Mouse (Mus musculus): ENCODE results near the gene Tcea3. TPM values are rescaled to one million over a fixed set of nuclear protein-coding genes. Genes with fewer than 3 reads are reported as not detected.
A peak's percentile ranks its signal among the peaks of the same experiment; 100 is the strongest.

Gene Tcea3
- polyA plus RNA-seq, 1 experiment from 2014 or later: 1.7 TPM

DNA sequence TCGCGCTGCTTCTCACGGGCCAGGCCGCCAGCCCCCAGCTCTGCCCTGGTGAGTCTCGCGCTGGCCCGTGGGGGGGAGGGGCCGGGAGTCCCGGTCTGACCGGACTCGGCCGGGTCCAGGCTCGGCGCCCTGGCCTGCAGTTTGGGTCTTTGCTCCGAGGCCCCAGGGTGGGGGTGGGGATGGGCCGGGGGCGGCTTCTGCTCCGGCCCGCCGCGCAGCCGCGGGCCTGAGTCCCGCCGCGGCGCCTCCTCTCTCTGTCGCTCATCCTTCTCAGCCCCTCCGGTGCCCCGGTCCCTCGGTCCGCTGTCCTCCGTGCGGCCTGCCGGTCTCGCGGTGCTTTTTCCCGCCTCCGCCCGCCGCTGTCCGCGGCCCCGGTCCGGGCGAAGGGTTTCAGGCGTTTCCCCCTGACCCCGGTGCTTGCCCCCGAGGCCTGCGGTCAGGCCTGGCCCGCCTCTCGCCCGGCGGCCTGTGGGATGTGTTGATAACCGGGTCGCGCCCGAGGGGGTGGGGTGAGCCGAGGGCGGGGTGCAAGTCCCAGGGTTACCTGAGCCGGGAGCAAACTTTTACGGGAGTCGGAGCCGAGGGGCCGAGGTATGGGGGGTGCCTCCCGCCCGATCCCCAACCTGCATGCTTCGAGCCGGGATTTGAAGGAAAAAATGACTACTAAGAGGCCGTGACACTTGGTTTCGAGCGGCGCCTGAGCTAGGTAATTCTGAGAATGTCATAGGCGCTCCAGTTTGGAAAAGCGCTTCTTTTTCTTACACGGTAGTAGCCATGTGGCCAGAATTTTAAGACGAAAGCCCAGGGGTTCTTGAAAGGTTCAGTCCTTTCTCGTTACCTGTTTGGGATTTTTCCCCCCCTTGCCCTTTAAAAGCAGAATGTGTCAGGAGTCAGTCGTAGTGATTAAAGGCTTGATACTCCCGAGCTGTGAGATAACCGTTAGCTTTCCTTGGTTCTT lies 63.8 kb downstream of the Tcea3 start:
- peak; percentile 6; the same call in 1 of the 2 replicates for ATAC-seq (ENCODE audit: low FRiP score)

DNA sequence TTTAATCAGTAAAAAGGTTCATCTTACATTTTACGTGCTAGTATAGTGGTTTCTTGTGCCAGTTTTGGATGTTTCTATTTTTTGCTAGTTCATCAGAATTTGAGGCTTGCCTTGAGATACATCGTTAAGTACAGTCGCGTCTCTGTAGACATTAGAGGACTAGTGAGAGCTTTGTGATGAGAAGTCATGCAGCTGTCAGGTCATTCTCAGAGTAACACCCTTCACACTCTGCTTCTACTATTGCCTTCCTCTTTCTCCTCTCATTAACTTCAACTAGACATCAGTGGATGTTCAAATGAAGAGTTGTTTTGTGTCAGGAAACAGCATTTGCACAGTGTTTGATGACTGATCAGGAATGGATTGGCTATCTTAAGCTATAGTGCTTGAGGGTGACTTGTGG lies 65.1 kb downstream of the Tcea3 start:
- no peak for ATAC-seq (ENCODE audit: low FRiP score)
- Histone ChIP-seq H3K4me3 (ENCODE audit: low read depth, low read length) (peak overlapping the region; percentile 99), H3K27ac (ENCODE audit: low read depth, low read length) (no peak overlapping the region), H3K4me1 (ENCODE audit: control insufficient read depth, insufficient read depth, low read length) (peaks cover 23% of the 10 kb centered on the region), H3K27me3 (ENCODE audit: control insufficient read depth, insufficient read depth, low read length) (no peaks in the 10 kb centered on the region), H3K9ac (ENCODE audit: low read length) (peak overlapping the region; percentile 100; the same call in 1 of the 2 replicates), H3K36me3 (ENCODE audit: control insufficient read depth, insufficient read depth, low read length) (peaks cover 4% of the 10 kb centered on the region; the same call in 1 of the 2 replicates), H3K4me2 (peak overlapping the region; percentile 74), H3K9me3 (ENCODE audit: control insufficient read depth, low read length) (no peaks in the 10 kb centered on the region)
- 48% methylated on average over 4 of the region's 4 CpGs for WGBS
- DNase-seq (ENCODE audit: low spot score, missing footprints): no peak

More for the DNA sequence above, 63.8 kb downstream of the Tcea3 start:
- DNase-seq (ENCODE audit: low spot score, missing footprints): peak; percentile 96
- no peaks in the 10 kb centered on the region for H3K9me3 ChIP-seq (ENCODE audit: control insufficient read depth, low read length)
- H3K27me3 ChIP-seq (ENCODE audit: control insufficient read depth, insufficient read depth, low read length): no peaks in the 10 kb centered on the region
- H3K4me2 ChIP-seq: peak overlapping the region; percentile 74
- peaks cover 1% of the 10 kb centered on the region; the same call in 1 of the 2 replicates for H3K36me3 ChIP-seq (ENCODE audit: control insufficient read depth, insufficient read depth, low read length)
- peak overlapping the region; percentile 99 for H3K27ac ChIP-seq (ENCODE audit: low read depth, low read length)
- WGBS: under 1% methylated on average over 80 of the region's 81 CpGs
- peak overlapping the region; percentile 99 for H3K4me3 ChIP-seq (ENCODE audit: low read depth, low read length)
- H3K9ac ChIP-seq (ENCODE audit: low read length): peak overlapping the region; percentile 100
- H3K4me1 ChIP-seq (ENCODE audit: control insufficient read depth, insufficient read depth, low read length): peaks cover 23% of the 10 kb centered on the region

DNA sequence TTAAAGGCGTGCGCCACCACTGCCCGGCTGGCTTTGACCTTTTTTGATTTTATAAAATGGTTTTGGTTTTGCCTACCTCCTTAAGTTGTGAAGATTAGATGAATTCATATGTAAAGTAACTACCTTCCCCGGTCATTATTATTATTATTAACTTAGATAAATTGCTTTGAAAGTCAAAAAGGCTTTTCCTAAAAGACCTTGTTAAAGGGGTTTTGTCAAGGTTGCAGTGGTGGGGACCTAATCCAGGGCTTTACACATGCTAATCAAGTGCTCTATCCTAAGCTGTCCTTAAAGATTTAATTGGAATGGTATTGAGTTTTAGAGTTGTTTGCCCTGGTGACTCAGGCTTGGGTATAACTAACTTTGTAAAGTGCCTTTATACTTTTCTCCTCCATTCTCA lies 70.1 kb downstream of the Tcea3 start:
- H3K9ac ChIP-seq (ENCODE audit: low read length): no peak overlapping the region
- WGBS: 65% methylated on average over 4 of the region's 4 CpGs
- no peak overlapping the region for H3K4me3 ChIP-seq (ENCODE audit: low read depth, low read length)
- no peak for ATAC-seq (ENCODE audit: low FRiP score)
- H3K27me3 ChIP-seq (ENCODE audit: control insufficient read depth, insufficient read depth, low read length): no peaks in the 10 kb centered on the region
- H3K9me3 ChIP-seq (ENCODE audit: control insufficient read depth, low read length): no peaks in the 10 kb centered on the region
- peaks cover 15% of the 10 kb centered on the region for H3K4me1 ChIP-seq (ENCODE audit: control insufficient read depth, insufficient read depth, low read length)
- no peak for DNase-seq (ENCODE audit: low spot score, missing footprints)
- no peak overlapping the region for H3K4me2 ChIP-seq
- peaks cover 27% of the 10 kb centered on the region for H3K36me3 ChIP-seq (ENCODE audit: control insufficient read depth, insufficient read depth, low read length)
- H3K27ac ChIP-seq (ENCODE audit: low read depth, low read length): no peak overlapping the region

DNA sequence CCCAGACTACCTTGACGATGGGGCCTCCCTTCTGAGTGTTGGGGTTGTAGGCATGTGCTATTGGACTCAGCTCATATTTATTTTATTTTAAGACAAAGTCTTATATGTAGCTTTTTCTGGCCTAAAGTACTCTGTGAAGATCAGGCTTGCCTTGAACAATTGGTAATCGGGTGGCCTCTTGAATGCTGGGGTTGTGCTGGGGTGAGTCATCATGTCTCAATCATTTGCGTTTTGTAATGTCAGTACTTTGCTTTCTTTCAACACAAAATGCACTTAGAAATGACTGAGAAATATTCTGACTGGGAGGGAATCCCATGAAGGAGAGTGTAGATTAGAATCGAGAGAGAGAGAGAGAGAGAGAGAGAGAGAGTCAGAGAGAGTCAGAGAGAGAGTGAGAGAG lies 72.5 kb downstream of the Tcea3 start:
- Histone ChIP-seq H3K4me2 (no peak overlapping the region), H3K4me3 (ENCODE audit: low read depth, low read length) (no peak overlapping the region), H3K27ac (ENCODE audit: low read depth, low read length) (no peak overlapping the region), H3K36me3 (ENCODE audit: control insufficient read depth, insufficient read depth, low read length) (peaks cover 27% of the 10 kb centered on the region), H3K9ac (ENCODE audit: low read length) (no peak overlapping the region), H3K4me1 (ENCODE audit: control insufficient read depth, insufficient read depth, low read length) (0 out of 2 replicates have a peak, but pooled peaks cover 2% of the 10 kb centered on the region), H3K9me3 (ENCODE audit: control insufficient read depth, low read length) (no peaks in the 10 kb centered on the region), H3K27me3 (ENCODE audit: control insufficient read depth, insufficient read depth, low read length) (no peaks in the 10 kb centered on the region)
- 92% methylated on average over 4 of the region's 4 CpGs for WGBS
- DNase-seq (ENCODE audit: low spot score, missing footprints) (no peak), ATAC-seq (ENCODE audit: low FRiP score) (no peak)

DNA sequence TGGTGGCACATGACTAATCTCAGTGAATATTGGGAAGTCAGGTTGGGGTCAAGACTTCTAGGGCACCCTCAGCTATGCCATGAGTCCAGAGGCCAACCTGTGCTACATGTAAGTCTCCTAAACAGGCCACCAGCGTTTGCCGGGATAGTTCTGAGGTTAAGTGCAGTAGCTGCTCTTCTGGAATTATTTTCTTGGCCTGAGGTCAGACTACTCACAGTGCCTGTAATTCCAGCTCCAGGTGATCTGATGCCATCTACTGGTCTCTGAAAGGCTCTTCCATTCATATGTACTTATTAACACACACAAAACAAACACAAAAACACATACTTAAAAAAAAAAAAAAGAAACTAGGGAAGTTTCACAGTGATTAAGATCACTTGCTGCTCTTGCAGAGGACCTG lies 76.7 kb downstream of the Tcea3 start:
- no peak for DNase-seq (ENCODE audit: low spot score, missing footprints)
- Histone ChIP-seq H3K9me3 (ENCODE audit: control insufficient read depth, low read length) (no peaks in the 10 kb centered on the region), H3K9ac (ENCODE audit: low read length) (no peak overlapping the region), H3K36me3 (ENCODE audit: control insufficient read depth, insufficient read depth, low read length) (peaks cover 25% of the 10 kb centered on the region), H3K27me3 (ENCODE audit: control insufficient read depth, insufficient read depth, low read length) (no peaks in the 10 kb centered on the region), H3K4me1 (ENCODE audit: control insufficient read depth, insufficient read depth, low read length) (no peaks in the 10 kb centered on the region), H3K4me3 (ENCODE audit: low read depth, low read length) (no peak overlapping the region), H3K4me2 (no peak overlapping the region), H3K27ac (ENCODE audit: low read depth, low read length) (no peak overlapping the region)
- WGBS: 82% methylated on average over 2 of the region's 2 CpGs
- ATAC-seq (ENCODE audit: low FRiP score): no peak

Other genes starting within 250 kb of the Tcea3 start
- 42.8 and 43.6 TPM in 2 replicates for gene Eloa, start 226.0 kb upstream of the Tcea3 start, polyA plus RNA-seq (2014; fragmentation: Nextera tagmentation; extraction: Ambion mirVana)
- 333 and 390 TPM in 2 replicates for gene Rpl11, start 194.3 kb upstream of the Tcea3 start, polyA plus RNA-seq (2014; fragmentation: Nextera tagmentation; extraction: Ambion mirVana)
- gene Id3, start 104.2 kb upstream of the Tcea3 start, polyA plus RNA-seq (2014; fragmentation: Nextera tagmentation; extraction: Ambion mirVana): 500 and 543 TPM in 2 replicates
- gene E2f2, start 75.3 kb upstream of the Tcea3 start, polyA plus RNA-seq (2014; fragmentation: Nextera tagmentation; extraction: Ambion mirVana): 6.8 and 8.0 TPM in 2 replicates
- 2.8 and 3.2 TPM in 2 replicates for gene Asap3, start 41.4 kb upstream of the Tcea3 start, polyA plus RNA-seq (2014; fragmentation: Nextera tagmentation; extraction: Ambion mirVana)
- gene Zfp46, start 37.0 kb downstream of the Tcea3 start, polyA plus RNA-seq (2014; fragmentation: Nextera tagmentation; extraction: Ambion mirVana): 29.7 and 31.4 TPM in 2 replicates
- gene Hnrnpr, start 63.2 kb downstream of the Tcea3 start, polyA plus RNA-seq (2014; fragmentation: Nextera tagmentation; extraction: Ambion mirVana): 193 and 196 TPM in 2 replicates
- gene Htr1d, start 175.8 kb downstream of the Tcea3 start, polyA plus RNA-seq (2014; fragmentation: Nextera tagmentation; extraction: Ambion mirVana): 0.34 and 0.69 TPM in 2 replicates
- gene 6030445D17Rik, start 214.5 kb downstream of the Tcea3 start, polyA plus RNA-seq (2014; fragmentation: Nextera tagmentation; extraction: Ambion mirVana): 0.15 and 0.46 TPM in 2 replicates
- gene Luzp1, start 222.0 kb downstream of the Tcea3 start, polyA plus RNA-seq (2014; fragmentation: Nextera tagmentation; extraction: Ambion mirVana): 94.2 and 99.5 TPM in 2 replicates

Data from midbrain, embryonic 11.5 days (tissue).